Mouse (Mus musculus) forebrain, embryonic 16.5 days (tissue): ENCODE results near the gene Ankrd33b. TPM values are rescaled to one million over a fixed set of nuclear protein-coding genes. Genes with fewer than 3 reads are reported as not detected.

ENCODE experiments used
- ATAC-seq: fragments of 200-750 bp; cut with Nextera tagmentation; 2 replicates; pipeline ENCODE4 v1.8.0; 2017; ENCODE audit warnings: mild to moderate bottlenecking, moderate library complexity
- H3K27ac ChIP-seq: fragments of 300-500 bp; sonication (generic); 2 replicates; pipeline ENCODE4 v1.5.1; 2014; ENCODE audit warnings: low read length, control low read depth
- H3K27me3 ChIP-seq: fragments of 300-500 bp; sonication (generic); replicated peaks from 2 replicates; pipeline ENCODE4 v1.6.1; 2014; ENCODE audit warnings: low read length; ENCODE audit not compliant: control insufficient read depth, insufficient read depth
- H3K36me3 ChIP-seq: fragments of 300-500 bp; sonication (generic); 2 replicates; pipeline ENCODE4 v1.6.1; 2014; ENCODE audit not compliant: control insufficient read depth, insufficient read depth
- H3K4me1 ChIP-seq: fragments of 300-500 bp; sonication (generic); replicated peaks from 2 replicates; pipeline ENCODE4 v1.6.1; 2014; ENCODE audit warnings: low read length; ENCODE audit not compliant: control insufficient read depth, insufficient read depth
- H3K4me2 ChIP-seq: fragments of 300-500 bp; sonication (generic); 2 replicates; pipeline ENCODE4 v1.6.1; 2014; ENCODE audit warnings: mild to moderate bottlenecking, low read length, control low read depth
- H3K4me3 ChIP-seq: fragments of 300-500 bp; sonication (generic); replicated peaks from 2 replicates; pipeline ENCODE4 v1.5.1; 2014; ENCODE audit warnings: mild to moderate bottlenecking, low read length, control low read depth
- H3K9ac ChIP-seq: fragments of 300-500 bp; sonication (generic); replicated peaks from 2 replicates; pipeline ENCODE4 v1.6.1; 2014; ENCODE audit warnings: low read depth, low read length, control low read depth
- H3K9me3 ChIP-seq: fragments of 300-500 bp; sonication (generic); 2 replicates; pipeline ENCODE4 v1.6.1; 2016; ENCODE audit warnings: low read length; ENCODE audit not compliant: control insufficient read depth
- WGBS: fragments of 180-500 bp; shearing (Covaris S2); extraction: QIAGEN DNeasy Blood & Tissue Kit; methylation state at CpG from one replicate; pipeline ENCODE4 v1.1.7; 2014; 5-methylcytosine and 5-hydroxymethylcytosine counted together
- polyA plus RNA-seq: library from polyadenylated mRNA; unstranded; fragments of >200 nt; fragmentation: Nextera tagmentation; extraction: Ambion mirVana; gene quantifications from 2 replicates; pipeline ENCODE4 v1.2.1, GENCODE M21; 2015

Ankrd33b gene
- polyA plus RNA-seq, 1 experiment from 2014 or later = 0.53 TPM

DNA sequence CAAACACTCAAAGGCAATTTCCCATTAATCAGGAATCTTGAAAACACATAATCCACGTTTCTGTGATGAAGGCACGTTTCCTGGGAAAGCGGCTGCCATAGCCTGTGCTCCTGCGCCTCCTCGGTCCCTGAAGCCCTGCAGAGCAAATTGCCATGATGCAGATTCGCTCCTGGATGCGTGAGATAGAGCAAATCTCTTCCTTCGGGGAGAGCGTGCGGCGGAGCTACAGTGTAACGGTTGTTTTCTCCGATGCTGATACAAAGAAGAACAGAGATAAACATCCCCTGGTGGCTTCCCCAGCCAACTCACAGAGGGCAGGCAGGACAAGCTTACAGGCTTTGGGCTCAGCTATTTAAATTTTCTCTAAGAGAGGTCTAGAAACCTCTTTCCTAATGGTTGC lies 85.7 kb downstream of the Ankrd33b start:
- whole genome bisulfite sequencing = 81% methylated on average over 13 of the region's 13 CpGs
- Histone ChIP-seq H3K27me3 (no peaks in the 10 kb centered on the region), H3K36me3 (no peaks in the 10 kb centered on the region), H3K4me2 (no peak overlapping the region), H3K4me1 (peaks cover 2% of the 10 kb centered on the region; the same call in 1 of the 2 replicates), H3K27ac (no peak overlapping the region), H3K4me3 (no peak overlapping the region), H3K9me3 (no peaks in the 10 kb centered on the region), H3K9ac (no peak overlapping the region)
- no peak for ATAC-seq

DNA sequence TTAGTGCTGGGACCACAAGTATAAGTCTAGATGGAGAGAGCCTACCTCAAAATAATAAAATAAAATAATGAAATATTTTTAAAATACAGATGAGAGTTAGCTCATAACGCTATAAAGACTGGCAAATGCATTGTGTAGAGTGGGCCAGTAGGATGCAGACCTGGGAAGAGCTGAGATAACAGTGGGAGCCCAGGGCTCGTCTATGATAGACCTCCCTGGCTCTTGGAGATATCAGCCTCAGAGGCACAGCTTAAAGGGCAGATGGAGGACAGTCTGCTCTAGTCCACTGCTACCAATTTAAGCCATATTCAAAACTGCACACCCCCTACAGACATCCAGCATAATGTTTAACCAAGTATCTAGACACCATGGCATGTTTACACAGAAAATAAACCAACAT lies 86.8 kb downstream of the Ankrd33b start:
- Histone ChIP-seq H3K4me3 (no peak overlapping the region), H3K27me3 (no peaks in the 10 kb centered on the region), H3K9ac (no peak overlapping the region), H3K4me1 (peaks cover 2% of the 10 kb centered on the region; the same call in 1 of the 2 replicates), H3K36me3 (no peaks in the 10 kb centered on the region), H3K27ac (no peak overlapping the region), H3K4me2 (no peak overlapping the region), H3K9me3 (no peaks in the 10 kb centered on the region)
- no peak for ATAC-seq
- WGBS = 67% methylated on average over 2 of the region's 2 CpGs

DNA sequence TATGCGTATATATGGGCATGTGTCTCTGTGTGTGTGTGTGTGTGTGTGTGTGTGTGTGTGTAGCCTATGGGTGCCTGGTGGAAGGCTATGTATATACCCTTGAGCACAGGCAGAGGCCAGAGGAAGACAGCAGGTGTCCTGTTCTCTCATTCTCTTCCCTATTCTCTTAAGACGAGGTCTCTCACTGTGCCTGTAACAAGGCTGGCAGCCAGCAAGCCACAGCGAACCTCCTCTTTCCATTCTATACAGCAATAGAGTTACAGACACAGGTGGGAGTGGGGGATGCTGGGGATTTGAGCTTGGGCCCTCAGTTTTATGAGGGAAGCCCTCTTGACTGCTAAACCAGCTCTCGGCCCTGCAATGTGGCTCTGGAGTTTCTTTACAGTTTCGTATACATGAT lies 87.5 kb downstream of the Ankrd33b start:
- Histone ChIP-seq H3K36me3 (no peaks in the 10 kb centered on the region), H3K4me1 (0 out of 2 replicates have a peak, but pooled peaks cover 2% of the 10 kb centered on the region), H3K4me3 (no peak overlapping the region), H3K27ac (no peak overlapping the region), H3K9ac (no peak overlapping the region), H3K27me3 (no peaks in the 10 kb centered on the region), H3K4me2 (no peak overlapping the region), H3K9me3 (no peaks in the 10 kb centered on the region)
- ATAC-seq = no peak
- WGBS = 64% methylated on average over 5 of the region's 5 CpGs

DNA sequence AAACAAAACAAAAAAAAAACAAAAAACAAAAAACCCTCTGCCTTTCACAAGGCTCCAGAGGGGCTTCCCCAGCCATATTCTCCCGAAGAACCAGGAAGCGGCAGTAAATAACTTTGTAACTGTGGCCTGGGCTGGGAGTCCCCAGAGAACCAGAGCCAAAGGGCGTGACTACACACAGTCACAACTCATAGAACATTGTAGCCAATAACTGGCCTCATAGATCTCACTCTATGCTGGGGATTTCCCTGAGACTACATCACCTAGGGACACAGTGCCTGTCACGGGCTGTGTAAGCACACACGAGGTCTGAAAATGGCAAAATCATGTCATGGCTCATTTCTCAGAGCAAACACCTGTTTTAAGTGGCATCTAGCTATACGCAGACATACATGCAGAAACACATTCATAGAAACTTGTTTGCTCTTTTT lies 87.9 kb downstream of the Ankrd33b start:
- no peak overlapping the region for H3K27ac ChIP-seq
- H3K9ac ChIP-seq = no peak overlapping the region
- H3K4me2 ChIP-seq = no peak overlapping the region
- no peaks in the 10 kb centered on the region for H3K27me3 ChIP-seq
- ATAC-seq = no peak
- H3K4me3 ChIP-seq = no peak overlapping the region
- no peaks in the 10 kb centered on the region for H3K36me3 ChIP-seq
- 0 out of 2 replicates have a peak, but pooled peaks cover under 1% of the 10 kb centered on the region for H3K4me1 ChIP-seq
- H3K9me3 ChIP-seq = no peaks in the 10 kb centered on the region
- 89% methylated on average over 6 of the region's 6 CpGs for WGBS

DNA sequence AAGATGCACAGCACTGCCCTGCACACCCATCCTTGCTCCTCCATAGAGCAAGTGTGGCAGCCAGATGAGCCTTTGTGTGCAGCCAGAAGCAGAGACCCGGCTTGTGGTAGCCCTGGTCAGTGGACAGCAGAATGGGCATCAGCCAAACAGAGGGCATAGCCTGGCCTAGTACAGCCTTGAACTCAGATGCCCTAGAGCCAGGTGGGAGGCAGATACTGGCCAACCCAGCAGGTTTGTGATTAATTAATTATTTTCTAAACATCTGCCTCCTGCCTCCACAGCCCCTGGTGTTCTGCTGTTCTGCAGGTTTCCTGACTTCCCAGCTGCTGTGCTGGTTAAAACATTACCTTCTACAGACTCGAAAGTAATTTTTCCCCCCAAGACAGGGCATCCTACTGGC lies 88.4 kb downstream of the Ankrd33b start:
- no peak overlapping the region for H3K9ac ChIP-seq
- no peaks in the 10 kb centered on the region for H3K9me3 ChIP-seq
- no peak overlapping the region for H3K27ac ChIP-seq
- no peak overlapping the region for H3K4me2 ChIP-seq
- H3K36me3 ChIP-seq = no peaks in the 10 kb centered on the region
- no peak for ATAC-seq
- no peaks in the 10 kb centered on the region for H3K4me1 ChIP-seq
- 80% methylated on average over 2 of the region's 2 CpGs for WGBS
- no peaks in the 10 kb centered on the region for H3K27me3 ChIP-seq
- no peak overlapping the region for H3K4me3 ChIP-seq

GRCm38 (mm10) chr15:31278090-31278489 lies 89.4 kb downstream of the Ankrd33b start:
- Histone ChIP-seq H3K9me3 (no peaks in the 10 kb centered on the region), H3K4me2 (no peak overlapping the region), H3K4me1 (no peaks in the 10 kb centered on the region), H3K27me3 (no peaks in the 10 kb centered on the region), H3K9ac (no peak overlapping the region), H3K27ac (no peak overlapping the region), H3K4me3 (no peak overlapping the region), H3K36me3 (no peaks in the 10 kb centered on the region)
- no peak for ATAC-seq
- 44% methylated on average over 4 of the region's 4 CpGs for WGBS

- ATAC-seq = no peak
- H3K9ac ChIP-seq = no peak overlapping the region
- no peak overlapping the region for H3K4me2 ChIP-seq
Observed at GRCm38 (mm10) chr15:31273509-31273908, 94.0 kb downstream of the Ankrd33b start.

GRCm38 (mm10) chr15:31272695-31273094 lies 94.8 kb downstream of the Ankrd33b start:
- H3K4me2 ChIP-seq = no peak overlapping the region
- no peak overlapping the region for H3K9ac ChIP-seq
- no peak overlapping the region for H3K4me3 ChIP-seq
- no peaks in the 10 kb centered on the region for H3K27me3 ChIP-seq
- no peaks in the 10 kb centered on the region for H3K9me3 ChIP-seq
- no peak for ATAC-seq
- WGBS = 83% methylated on average over 7 of the region's 7 CpGs
- no peaks in the 10 kb centered on the region for H3K4me1 ChIP-seq
- no peaks in the 10 kb centered on the region for H3K36me3 ChIP-seq
- no peak overlapping the region for H3K27ac ChIP-seq

More at GRCm38 (mm10) chr15:31273509-31273908, 94.0 kb downstream of the Ankrd33b start:
- H3K27ac ChIP-seq = no peak overlapping the region
- WGBS = 79% methylated on average over 10 of the region's 10 CpGs
- H3K27me3 ChIP-seq = no peaks in the 10 kb centered on the region
- no peaks in the 10 kb centered on the region for H3K4me1 ChIP-seq
- H3K9me3 ChIP-seq = no peaks in the 10 kb centered on the region
- H3K36me3 ChIP-seq = no peaks in the 10 kb centered on the region
- no peak overlapping the region for H3K4me3 ChIP-seq

- no peak overlapping the region for H3K27ac ChIP-seq
- no peak for ATAC-seq
- no peak overlapping the region for H3K4me3 ChIP-seq
- H3K4me1 ChIP-seq = no peaks in the 10 kb centered on the region; the same call in 1 of the 2 replicates
- H3K27me3 ChIP-seq = no peaks in the 10 kb centered on the region
- no peak overlapping the region for H3K4me2 ChIP-seq
- no peak overlapping the region for H3K9ac ChIP-seq
- 85% methylated on average over 4 of the region's 4 CpGs for WGBS
- H3K36me3 ChIP-seq = no peaks in the 10 kb centered on the region
- no peaks in the 10 kb centered on the region for H3K9me3 ChIP-seq
Observed at GRCm38 (mm10) chr15:31269558-31269957, 98.0 kb downstream of the Ankrd33b start.

DNA sequence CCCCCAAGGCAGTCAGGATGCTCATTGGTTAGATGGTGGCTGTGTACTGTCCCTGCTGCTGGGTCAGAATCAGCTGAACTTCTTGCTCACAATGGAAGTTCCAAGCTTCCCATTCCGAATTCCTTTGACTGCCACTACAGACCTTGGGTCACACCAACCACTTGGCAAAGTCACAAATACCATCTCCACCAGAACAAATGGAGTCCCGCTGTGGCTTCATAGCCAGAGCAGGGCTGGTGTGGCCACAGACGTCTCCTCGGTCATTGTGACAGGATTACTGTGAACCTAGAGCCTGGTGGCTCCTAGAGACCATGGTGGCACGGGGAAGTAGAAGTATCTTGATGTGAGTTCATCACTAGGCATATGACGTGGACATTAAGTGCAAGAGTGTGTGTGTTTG lies 99.4 kb downstream of the Ankrd33b start:
- Histone ChIP-seq H3K9me3 (no peaks in the 10 kb centered on the region), H3K36me3 (no peaks in the 10 kb centered on the region), H3K27ac (no peak overlapping the region), H3K4me3 (no peak overlapping the region), H3K4me1 (no peaks in the 10 kb centered on the region; the same call in 1 of the 2 replicates), H3K9ac (no peak overlapping the region), H3K27me3 (no peaks in the 10 kb centered on the region), H3K4me2 (no peak overlapping the region)
- WGBS = 84% methylated on average over 6 of the region's 6 CpGs
- no peak for ATAC-seq
